Mouse (Mus musculus): ENCODE data around the gene Ltbp2.
A peak's percentile ranks its signal among the peaks of the same experiment; 100 is the strongest.

The Ltbp2 gene

GRCm38 (mm10) chr12:84763577-84764218 is 112.6 kb downstream of the Ltbp2 start:
- DNase-seq (ENCODE audit: inconsistent ontology term): no peak

GRCm38 (mm10) chr12:84762532-84762931 is 113.8 kb downstream of the Ltbp2 start:
- DNase-seq (ENCODE audit: inconsistent ontology term): peak; percentile 20

- DNase-seq (ENCODE audit: inconsistent ontology term): no peak
Measured at GRCm38 (mm10) chr12:84759063-84759462, 117.3 kb downstream of the Ltbp2 start.

GRCm38 (mm10) chr12:84756016-84756415 is 120.3 kb downstream of the Ltbp2 start:
- DNase-seq (ENCODE audit: inconsistent ontology term): no peak

GRCm38 (mm10) chr12:84755008-84755695 is 121.2 kb downstream of the Ltbp2 start:
- DNase-seq (ENCODE audit: inconsistent ontology term): peak; percentile 23

- peak; percentile 40 for DNase-seq (ENCODE audit: inconsistent ontology term)
Measured at GRCm38 (mm10) chr12:84752131-84752977, 124.0 kb downstream of the Ltbp2 start.

- no peak for DNase-seq (ENCODE audit: inconsistent ontology term)
Measured at GRCm38 (mm10) chr12:84750661-84751060, 125.7 kb downstream of the Ltbp2 start.

- no peak for DNase-seq (ENCODE audit: inconsistent ontology term)
Measured at GRCm38 (mm10) chr12:84748134-84748533, 128.2 kb downstream of the Ltbp2 start.

GRCm38 (mm10) chr12:84745700-84746099 is 130.6 kb downstream of the Ltbp2 start:
- DNase-seq (ENCODE audit: inconsistent ontology term): no peak

GRCm38 (mm10) chr12:84743496-84743895 is 132.8 kb downstream of the Ltbp2 start:
- no peak for DNase-seq (ENCODE audit: inconsistent ontology term)

GRCm38 (mm10) chr12:84733366-84733765 is 143.0 kb downstream of the Ltbp2 start:
- no peak for DNase-seq (ENCODE audit: inconsistent ontology term)

Measured in Muller cell, postnatal 12 days (primary cell).